Mouse (Mus musculus) gastrocnemius, adult 18-20 months (tissue): Measurements from ENCODE around the gene Mier2. TPM values are rescaled to one million over a fixed set of nuclear protein-coding genes. Genes with fewer than 3 reads are reported as not detected.

ENCODE experiments used
- DNase-seq: peaks from one replicate; pipeline ENCODE4 v3.0.0; 2021; ENCODE audit warnings: low spot score
- total RNA-seq, 2 experiments: library from RNA; stranded (reverse); gene quantifications; 2 replicates each; pipeline ENCODE4 v1.2.3; 2021

The Mier2 gene
- total RNA-seq, 2 experiments from 2014 or later: 15.5 to 21.4 TPM

DNA sequence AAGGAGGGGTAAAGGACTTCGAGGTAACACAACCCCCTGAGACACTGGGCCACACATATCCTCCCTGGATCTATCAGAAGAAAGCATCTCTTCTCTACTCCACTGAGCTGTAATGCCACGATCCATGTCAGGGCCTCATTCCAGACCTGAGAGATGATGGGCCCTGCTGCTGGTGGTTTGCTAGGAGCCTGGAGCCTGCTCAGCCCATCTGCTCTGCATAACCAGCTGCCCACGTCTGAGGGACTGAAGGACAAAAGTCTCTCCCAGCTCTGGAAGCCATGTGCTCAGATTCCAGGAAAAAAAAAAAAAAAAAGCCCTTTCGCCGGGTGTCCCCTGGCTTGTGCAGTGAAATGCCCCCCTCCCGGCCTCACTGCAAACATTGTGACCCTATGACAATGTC lies 20.8 kb upstream of the Mier2 start:
- no peak for DNase-seq

- no peak for DNase-seq
These were observed 19.8 kb upstream of the Mier2 start for GRCm38 (mm10) chr10:79574796-79575195.

DNA sequence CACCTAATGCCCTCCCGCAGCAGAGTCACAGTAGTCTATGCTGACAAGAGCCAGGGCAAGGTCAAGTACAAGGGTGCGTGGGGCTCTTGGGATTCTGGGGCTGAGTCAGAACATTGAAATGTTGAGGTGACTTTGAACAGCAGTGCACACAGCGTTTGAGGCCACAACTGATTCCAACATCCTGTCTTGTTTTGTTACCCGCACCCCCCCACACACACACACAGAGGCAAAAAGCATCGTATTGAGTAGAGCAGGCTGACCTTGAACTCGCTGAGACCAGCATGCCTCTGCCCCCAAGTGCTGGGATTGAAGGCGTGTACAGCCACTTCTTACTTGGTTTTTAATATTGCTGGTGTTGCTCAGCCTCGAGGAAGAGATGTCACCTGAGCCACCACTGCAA lies 19.4 kb upstream of the Mier2 start:
- no peak for DNase-seq

GRCm38 (mm10) chr10:79573611-79574010 lies 18.6 kb upstream of the Mier2 start:
- DNase-seq: no peak

DNA sequence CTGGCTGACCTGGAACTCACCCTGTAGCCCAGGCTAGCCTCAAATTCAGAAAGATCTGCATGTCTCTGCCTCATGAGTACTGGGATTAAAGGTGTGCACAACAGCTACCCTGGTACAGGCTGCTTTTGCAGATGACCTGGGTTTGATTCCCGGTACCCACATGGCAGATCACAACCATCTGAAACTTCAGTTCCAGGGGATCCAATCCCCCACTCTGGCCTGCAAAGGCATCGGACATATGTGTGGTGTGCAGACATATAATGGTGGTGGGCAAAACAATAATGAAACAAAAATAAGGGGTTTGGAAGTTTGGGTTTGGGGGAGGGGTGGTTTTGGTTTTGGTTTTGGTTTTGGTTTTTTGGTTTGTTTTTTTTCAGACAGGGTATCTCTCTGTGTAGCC lies 16.3 kb upstream of the Mier2 start:
- DNase-seq: no peak

DNA sequence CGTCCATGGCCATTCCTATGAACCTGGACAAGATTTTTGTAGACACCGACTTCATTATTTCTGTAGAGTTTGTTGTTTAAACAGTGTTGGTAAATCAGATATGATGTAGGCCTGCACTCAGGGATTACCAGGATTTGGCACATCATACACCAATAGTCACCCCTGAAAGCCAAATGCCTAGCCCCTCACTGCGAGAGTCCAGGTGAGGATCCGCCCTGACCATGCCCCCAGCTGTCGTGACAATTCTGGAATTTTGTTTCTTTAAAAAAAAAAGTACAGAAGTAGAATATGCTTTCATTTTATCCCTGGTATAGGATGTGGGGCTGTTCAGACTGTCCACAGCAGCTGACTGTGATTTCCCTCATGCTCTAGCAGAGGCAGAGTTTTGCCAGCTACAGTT lies 14.9 kb upstream of the Mier2 start:
- DNase-seq: no peak

DNA sequence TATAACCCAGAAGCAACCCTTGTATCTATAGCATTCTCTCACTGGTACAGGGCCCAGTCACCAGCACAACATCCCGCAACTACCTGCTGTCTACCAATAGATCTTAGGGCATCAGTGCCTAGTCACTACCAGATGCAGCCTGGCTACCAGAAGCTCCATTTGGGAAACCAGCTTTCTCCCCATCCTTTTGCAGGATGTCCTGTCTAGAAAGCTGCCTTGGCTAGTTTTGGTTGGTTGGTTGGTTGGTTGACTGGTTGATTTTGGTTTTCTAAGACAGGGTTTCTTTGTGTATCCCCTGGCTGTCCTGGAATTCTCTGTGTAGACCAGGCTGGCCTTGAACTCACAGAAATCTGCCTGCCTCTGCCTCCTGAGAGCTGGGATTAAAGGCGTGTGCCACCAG lies 4.7 kb upstream of the Mier2 start:
- DNase-seq: no peak

DNA sequence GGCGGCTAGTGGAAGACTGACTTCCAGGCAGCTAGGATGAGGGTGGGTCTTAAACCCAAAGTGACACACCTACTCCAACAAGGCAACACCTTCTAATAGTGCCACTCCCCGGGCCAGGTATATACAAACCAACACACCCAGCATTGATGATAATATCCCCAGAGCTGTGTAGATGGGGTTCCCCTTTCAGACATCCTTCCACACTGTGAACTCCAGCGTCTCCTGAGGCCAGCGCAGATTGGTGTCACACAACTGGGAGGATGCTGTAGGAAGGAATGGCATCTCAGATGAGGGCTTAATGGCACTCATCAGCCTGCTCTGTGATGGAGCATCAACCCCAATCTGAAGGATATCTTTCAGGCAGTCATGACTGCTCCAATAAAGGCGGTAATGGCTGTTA lies 2.5 kb upstream of the Mier2 start:
- no peak for DNase-seq

DNA sequence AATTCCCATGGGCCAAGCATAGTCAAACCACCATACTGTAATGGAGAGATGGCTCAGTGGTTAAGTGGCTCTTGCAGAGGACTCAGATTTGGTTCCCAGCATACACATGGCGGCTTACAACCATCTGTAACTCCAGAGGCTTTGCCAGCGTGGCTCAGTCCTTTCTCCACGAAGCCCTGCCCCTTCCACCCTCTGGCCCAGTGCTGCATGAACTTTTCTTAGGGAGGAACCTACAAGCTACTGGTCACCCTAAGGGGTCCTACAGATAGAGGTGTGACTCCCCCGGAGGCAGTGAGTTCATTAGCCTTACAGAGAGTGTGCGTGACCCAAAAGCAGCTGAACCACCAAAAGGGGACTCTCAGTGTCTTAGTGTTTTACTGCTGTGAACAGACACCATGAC lies 2.0 kb upstream of the Mier2 start:
- DNase-seq: no peak

- no peak for DNase-seq
These were observed 282 bp upstream of the Mier2 start for GRCm38 (mm10) chr10:79555238-79555724.

DNA sequence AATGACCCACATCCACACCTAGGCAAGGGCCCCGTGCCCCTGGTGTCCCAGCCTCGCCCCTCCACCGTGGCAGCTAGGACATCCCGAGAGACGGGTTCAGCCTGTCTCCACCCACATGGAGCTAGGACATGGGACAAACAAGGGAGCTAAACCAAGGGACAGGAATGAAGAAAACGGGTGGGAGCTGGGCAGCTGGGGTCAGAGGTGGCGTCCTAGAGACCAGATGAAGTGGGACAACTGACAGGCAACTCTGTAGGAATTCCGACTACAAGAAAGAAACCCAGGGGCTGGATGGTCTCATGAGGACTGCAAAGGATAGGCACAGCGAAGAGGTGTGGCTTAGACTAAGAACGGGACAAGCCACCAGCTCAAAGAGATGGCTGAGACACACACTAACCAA lies 1.3 kb downstream of the Mier2 start:
- DNase-seq: no peak

DNA sequence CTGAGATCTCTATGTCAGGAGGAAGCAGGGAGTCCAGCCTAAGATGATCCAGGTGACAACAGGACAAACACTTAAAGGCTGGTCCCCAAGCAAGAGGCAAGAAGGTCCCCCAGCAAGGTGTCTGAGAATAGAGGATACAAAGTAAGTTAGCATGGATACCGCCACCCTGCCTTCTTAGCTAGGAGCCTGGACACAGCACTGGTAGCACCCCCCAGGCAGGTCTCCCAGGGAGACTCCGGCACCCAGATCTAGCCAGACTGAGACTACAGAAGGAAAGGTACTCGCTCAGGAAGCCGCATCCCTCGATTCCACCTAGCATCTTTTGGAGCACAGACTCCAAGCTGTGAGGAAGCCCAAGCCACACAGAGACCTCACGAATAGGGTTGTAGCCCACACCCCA lies 1.8 kb downstream of the Mier2 start:
- no peak for DNase-seq

DNA sequence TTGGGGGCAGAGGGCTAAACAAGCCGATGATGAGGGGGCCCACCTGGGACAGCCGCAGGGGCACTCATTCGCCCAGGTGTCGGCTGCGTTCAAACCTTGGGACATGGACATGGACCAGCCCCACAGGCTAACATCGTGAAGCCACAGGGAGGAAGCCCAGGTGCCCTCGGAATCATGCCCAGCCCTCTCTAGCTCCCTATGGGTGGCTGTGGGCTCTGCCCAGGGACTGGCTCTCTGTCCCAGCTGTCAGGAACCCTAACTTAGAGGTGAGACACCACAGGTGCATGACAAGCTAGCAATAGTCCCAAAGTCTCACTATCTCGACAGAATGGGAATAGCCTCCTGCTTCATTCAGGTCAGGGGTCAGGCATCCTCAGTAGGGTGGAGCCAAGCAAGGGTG lies 2.5 kb downstream of the Mier2 start:
- no peak for DNase-seq

- DNase-seq: no peak
These were observed 4.6 kb downstream of the Mier2 start for GRCm38 (mm10) chr10:79550366-79550765.

GRCm38 (mm10) chr10:79548971-79549723 lies 5.9 kb downstream of the Mier2 start:
- DNase-seq: no peak

GRCm38 (mm10) chr10:79548546-79548945 lies 6.5 kb downstream of the Mier2 start:
- no peak for DNase-seq

GRCm38 (mm10) chr10:79547148-79547675 lies 7.8 kb downstream of the Mier2 start:
- no peak for DNase-seq

GRCm38 (mm10) chr10:79546483-79546882 lies 8.5 kb downstream of the Mier2 start:
- DNase-seq: no peak

DNA sequence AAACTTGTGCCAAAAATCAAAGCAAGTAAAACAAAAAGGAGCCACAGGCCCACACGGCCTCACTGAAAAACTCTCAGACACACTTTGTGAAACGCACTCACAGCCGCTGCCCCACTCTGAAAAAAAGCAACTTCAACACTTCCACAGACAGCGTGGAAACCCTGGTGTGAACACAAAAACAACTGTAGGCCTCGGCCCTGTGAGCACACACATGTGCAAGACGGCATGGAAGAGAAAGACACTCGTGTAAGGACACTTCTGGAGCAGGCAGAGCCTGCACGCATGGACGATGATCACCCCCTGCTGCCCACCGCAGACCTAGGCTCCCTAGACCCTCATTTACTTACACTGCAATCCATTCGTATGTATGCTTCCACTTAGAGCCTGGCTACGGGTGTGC lies 9.1 kb downstream of the Mier2 start:
- DNase-seq: no peak

- DNase-seq: no peak
These were observed 10.4 kb downstream of the Mier2 start for GRCm38 (mm10) chr10:79544631-79545030.

DNA sequence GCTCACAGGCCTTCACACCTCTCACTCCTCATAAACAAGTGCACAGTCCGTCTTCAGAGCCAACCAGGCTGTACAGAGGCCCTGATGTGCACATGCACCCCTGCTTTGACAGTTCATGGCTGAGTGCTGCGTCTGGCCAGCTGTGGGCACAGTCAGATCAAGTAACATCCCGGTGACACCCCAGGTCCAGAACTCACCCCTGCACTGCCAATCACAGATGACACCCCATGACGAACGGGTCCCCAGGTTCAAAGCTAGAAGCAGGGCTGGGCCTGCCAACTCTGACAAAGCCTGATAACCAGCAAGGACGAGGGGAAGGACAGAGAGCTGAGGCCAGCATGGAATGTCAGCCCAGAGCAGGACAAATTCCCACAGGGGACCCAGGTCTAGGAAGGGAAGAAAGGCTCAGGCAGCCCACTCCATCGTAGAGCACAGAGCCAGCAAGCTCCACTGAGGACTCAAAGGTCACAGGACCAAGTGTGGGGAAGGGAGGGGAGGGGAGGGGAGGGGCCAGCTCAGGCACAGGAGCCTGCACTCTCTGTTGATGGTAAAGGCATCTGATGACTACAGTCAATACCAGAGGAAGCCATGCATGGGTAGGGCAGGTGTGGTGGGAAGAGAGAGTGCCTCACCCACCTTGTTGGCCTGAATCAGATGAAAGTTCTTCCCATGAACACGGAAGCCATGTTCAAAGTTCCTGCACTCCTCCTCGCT lies 11.0 kb downstream of the Mier2 start:
- no peak for DNase-seq

GRCm38 (mm10) chr10:79542171-79542570 lies 12.8 kb downstream of the Mier2 start:
- DNase-seq: no peak

- no peak for DNase-seq
These were observed 13.5 kb downstream of the Mier2 start for GRCm38 (mm10) chr10:79541522-79541921.
